Mouse (Mus musculus): ENCODE results near the gene Zc3hav1l.

Gene Zc3hav1l

GRCm38 (mm10) chr6:38298246-38298635, 818 bp downstream of the Zc3hav1l start:
- TF ChIP-seq GATA4 (IDR thresholded peaks at IDR 0.05; ENCODE audit: insufficient replicate concordance, low read length) = no peak

- no peak for TF ChIP-seq GATA4 (IDR thresholded peaks at IDR 0.05; ENCODE audit: insufficient replicate concordance, low read length)
Measured at GRCm38 (mm10) chr6:38297580-38298245, 1.3 kb downstream of the Zc3hav1l start.

DNA sequence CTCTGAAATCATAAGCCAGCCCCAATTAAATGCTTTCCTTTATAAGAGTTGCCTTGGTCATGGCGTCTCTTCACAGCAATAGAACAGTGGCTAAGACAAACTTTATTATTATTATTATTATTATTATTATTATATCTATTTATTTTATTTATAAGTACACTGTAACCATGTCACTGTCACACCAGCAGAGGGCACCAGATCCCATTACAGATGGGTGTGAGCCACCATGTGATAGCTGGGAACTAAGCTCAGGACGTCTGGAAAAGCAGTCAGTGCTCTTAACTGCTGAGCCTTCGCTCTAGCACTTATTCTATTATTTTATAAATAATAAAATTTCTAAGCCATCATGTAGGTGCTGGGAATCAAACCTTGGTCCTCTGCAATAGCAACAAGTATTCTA, 5.4 kb downstream of the Zc3hav1l start:
- TF ChIP-seq GATA4 (IDR thresholded peaks at IDR 0.05; ENCODE audit: insufficient replicate concordance, low read length) = no peak

DNA sequence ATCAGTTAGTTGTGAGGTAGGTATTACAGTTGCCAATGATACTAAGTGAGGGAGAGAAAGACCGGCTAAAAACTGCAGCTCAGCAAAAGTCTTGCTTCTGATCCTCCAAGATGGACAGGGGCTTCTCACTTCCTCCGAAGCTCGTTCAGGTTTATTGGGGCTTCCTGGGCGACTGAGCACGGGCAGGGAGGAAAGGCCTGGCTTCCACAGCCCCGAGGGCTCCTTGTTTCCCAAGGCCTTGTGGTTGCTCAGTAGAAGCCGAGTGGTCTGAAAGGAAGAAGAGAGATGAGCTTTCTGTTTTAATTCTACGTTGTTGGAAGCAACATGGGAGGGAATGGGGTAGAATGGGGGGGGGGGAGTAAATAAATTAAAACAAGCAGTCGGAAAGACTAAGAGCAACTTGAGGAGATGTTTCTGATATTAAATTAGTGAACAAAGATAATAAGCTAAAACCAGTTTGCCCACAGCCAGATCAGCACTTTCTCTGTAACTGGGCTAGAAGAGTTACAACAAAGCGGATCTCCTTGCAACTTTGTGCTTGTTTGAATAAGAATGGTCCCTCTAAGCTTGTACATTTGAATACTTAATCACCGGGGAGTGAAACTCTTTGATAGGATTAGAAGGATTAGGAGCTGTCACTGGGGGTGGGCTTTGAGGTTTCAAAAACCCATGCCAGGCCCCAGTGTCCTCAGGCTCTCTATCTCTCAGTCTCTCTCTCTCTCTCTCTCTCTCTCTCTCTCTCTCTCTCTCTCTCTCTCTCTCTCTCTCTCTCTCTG, 6.0 kb downstream of the Zc3hav1l start:
- no peak for TF ChIP-seq GATA4 (IDR thresholded peaks at IDR 0.05; ENCODE audit: insufficient replicate concordance, low read length)

- TF ChIP-seq GATA4 (IDR thresholded peaks at IDR 0.05; ENCODE audit: insufficient replicate concordance, low read length) = no peak
Measured at GRCm38 (mm10) chr6:38284422-38284821, 14.6 kb downstream of the Zc3hav1l start.

GRCm38 (mm10) chr6:38264466-38264865, 34.6 kb downstream of the Zc3hav1l start:
- no peak for TF ChIP-seq GATA4 (IDR thresholded peaks at IDR 0.05; ENCODE audit: insufficient replicate concordance, low read length)

GRCm38 (mm10) chr6:38263393-38264159, 35.5 kb downstream of the Zc3hav1l start:
- TF ChIP-seq GATA4 (IDR thresholded peaks at IDR 0.05; ENCODE audit: insufficient replicate concordance, low read length) = no peak

DNA sequence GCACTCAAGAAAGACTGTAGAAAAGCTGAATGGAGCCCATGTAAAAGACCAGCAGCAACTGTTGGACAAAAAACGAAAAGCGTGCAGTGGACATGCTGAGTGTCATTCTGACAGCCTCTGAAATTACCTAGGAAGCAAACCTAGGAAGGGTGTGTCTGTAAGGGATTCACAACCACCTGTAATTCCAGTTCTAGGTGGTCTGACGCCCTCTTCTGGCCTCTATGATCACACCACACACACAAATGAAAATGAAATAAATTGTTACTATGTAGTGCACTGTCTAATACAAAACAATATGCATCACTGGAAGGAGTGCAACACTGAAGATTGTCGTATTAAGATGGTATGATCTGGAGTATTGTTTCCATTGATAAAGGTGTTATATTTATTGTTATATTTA, 37.2 kb downstream of the Zc3hav1l start:
- TF ChIP-seq GATA4 (IDR thresholded peaks at IDR 0.05; ENCODE audit: insufficient replicate concordance, low read length) = no peak

GRCm38 (mm10) chr6:38257506-38257905, 41.6 kb downstream of the Zc3hav1l start:
- no peak for TF ChIP-seq GATA4 (IDR thresholded peaks at IDR 0.05; ENCODE audit: insufficient replicate concordance, low read length)

DNA sequence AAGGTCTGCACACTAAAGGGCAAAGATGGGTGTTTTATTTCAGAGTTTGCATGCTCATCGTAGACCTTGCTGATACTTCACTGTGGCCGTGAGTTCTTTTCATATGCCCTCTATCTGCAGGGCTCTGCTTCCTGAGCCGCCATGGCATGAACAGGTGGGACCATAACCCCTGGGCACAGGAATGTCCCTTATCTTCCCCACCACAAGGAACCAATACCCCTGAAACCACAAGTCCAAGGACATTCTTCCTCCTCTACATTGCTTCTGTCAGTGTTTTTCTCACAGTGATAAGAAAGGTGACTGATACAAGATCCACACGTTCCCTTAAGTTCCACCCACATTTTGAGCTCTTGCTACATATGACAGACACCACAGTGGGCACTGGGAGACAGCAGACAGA, 42.3 kb downstream of the Zc3hav1l start:
- TF ChIP-seq GATA4 (IDR thresholded peaks at IDR 0.05; ENCODE audit: insufficient replicate concordance, low read length) = no peak

- TF ChIP-seq GATA4 (IDR thresholded peaks at IDR 0.05; ENCODE audit: insufficient replicate concordance, low read length) = no peak
Measured at GRCm38 (mm10) chr6:38255794-38256193, 43.3 kb downstream of the Zc3hav1l start.

GRCm38 (mm10) chr6:38253736-38254641, 45.1 kb downstream of the Zc3hav1l start, which contains the start of gene D630045J12Rik:
D630045J12Rik (minus strand) TSS chr6:38254009.
- no peak for TF ChIP-seq GATA4 (IDR thresholded peaks at IDR 0.05; ENCODE audit: insufficient replicate concordance, low read length)

DNA sequence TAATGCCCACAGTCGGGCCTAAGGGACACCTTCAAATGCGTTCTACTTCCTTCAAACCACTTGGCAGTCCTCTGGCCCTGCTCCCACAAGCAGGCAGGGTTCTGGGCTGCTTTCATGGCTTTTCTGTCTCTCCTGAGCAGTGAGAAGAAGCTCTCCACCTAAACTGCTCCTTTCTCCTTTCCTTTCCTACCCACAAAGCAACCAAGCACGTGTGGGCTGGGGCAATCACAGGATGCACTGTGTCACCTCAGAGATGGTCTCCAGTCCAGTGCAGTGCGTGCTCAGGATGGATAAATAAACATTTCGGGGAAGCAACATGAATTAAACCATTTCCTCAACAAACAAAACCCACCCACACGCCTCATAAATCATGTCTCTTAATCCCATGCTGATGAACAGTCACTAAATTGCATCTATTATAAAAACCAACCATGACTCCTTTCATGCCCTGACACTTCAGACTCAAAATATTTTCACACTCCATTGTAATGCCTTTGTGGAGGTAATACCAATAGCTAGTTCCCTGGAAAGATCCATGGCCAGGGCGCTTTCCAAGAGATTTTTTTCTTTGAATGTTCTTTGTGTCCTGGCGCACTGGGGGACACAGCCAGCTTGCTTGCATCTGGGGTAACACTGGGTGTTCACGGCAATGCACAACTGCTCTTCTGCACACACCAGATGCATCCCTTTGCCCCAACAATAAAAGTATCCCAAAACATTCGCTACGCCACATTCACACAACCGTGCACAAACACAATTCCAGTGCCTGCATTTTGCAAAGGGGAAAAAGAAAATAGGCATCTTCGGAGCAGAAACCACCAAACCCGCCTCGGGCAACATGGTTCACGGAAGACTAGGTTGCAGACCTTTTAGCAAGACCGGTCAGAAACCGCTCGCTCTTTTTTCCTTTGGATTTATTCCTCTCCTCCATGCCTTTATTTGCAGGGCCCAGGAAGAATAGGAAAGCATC, 46.0 kb downstream of the Zc3hav1l start:
- TF ChIP-seq GATA4 (IDR thresholded peaks at IDR 0.05; ENCODE audit: insufficient replicate concordance, low read length) = no peak

DNA sequence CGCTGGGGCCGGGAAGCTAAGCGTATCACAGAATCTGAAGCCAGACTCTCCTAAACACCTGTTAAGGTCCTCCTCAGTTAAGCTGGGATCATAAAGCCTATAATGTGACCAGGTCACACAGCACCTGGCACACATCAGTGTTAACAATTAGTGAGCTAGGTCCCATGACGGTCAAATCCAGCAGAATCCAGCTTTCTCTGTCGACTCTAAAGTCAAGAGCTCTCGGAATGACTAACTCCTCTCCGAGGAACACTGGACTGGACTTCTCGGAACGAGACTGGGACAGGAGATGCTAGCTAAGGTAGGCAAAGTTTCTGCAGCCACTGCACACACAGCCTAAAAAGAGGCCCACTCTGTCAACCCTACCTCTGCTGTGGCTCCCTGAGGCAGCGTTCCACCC, 46.9 kb downstream of the Zc3hav1l start:
- no peak for TF ChIP-seq GATA4 (IDR thresholded peaks at IDR 0.05; ENCODE audit: insufficient replicate concordance, low read length)
